Mouse (Mus musculus) B cell, adult (primary cell): ENCODE data around the gene Thrb. TPM values are rescaled to one million over a fixed set of nuclear protein-coding genes. Genes with fewer than 3 reads are reported as not detected.

ENCODE experiments used
- total RNA-seq: library from RNA; stranded (reverse); gene quantifications from 4 replicates; pipeline ENCODE4 v1.2.4, GENCODE M21; 2023; ENCODE audit not compliant: inconsistent age

The Thrb gene
- 0.29 to 0.66 TPM (median 0.45 TPM) in 3 of 4 replicates, not detected in the other for total RNA-seq

DNA sequence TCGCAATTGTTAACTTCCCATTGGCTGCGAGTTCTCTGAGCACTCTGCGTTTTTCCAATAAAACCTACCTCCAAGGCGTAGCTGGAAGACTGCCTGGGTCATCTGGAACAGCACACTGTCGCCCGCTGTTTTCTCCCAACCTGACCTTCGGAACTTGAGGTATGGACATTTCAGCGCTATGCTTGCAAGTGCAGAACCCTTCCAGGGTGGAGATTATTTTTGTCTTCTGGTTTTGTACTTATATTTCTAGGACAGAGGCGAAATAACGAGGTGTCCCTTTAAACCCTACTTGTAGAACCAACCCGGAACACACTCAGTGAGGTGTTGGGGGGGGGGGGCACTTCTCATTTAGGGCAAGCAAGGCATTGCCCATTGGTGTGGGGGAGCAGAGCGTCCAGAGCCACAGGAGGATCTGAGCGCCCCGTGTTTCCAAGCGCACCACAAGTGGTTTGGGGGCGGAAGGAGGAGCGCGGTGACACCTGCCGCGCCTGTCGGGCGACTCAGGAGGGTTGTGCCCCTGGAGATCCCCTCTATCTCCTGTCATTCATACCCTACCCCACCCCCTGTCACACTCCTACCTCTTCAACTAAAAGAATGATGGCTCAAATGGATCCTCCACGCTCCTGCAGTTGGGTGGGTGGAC lies at the start of gene Thrb:
Gene Thrb (plus strand): TSS at position 576 of the 643 bp plus-strand sequence.

